Mouse (Mus musculus) hindlimb bud, embryonic 11.5 days (tissue): Measurements from ENCODE around the gene Gadd45gip1.

Source experiments
- DNase-seq: peaks from one replicate; pipeline ENCODE4 v3.0.0-alpha.2; 2012; ENCODE audit warnings: low read depth, low spot score; ENCODE audit errors: extremely low spot score

Gadd45gip1 gene

GRCm38 (mm10) chr8:84847684-84848435 is 16.5 kb downstream of the Gadd45gip1 start:
- no peak for DNase-seq

DNA sequence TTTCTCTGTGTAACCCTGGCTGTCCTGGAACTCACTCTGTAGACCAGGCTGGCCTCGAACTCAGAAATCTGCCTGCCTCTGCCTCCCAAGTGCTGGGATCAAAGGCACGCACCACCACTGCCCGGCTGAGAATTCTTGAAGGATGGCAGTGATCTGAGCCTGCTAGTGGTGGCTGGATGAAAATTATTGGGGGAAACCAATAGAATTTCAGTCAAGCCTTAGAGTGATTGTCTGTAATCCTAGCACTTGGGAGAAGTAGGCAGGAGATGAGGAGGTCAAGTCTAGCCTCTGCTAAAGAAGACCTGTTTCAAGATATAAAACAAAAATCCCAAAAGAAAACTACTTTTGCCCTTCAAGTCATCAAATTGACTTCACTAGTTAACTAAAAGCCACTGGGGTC is 25.1 kb downstream of the Gadd45gip1 start:
- no peak for DNase-seq

DNA sequence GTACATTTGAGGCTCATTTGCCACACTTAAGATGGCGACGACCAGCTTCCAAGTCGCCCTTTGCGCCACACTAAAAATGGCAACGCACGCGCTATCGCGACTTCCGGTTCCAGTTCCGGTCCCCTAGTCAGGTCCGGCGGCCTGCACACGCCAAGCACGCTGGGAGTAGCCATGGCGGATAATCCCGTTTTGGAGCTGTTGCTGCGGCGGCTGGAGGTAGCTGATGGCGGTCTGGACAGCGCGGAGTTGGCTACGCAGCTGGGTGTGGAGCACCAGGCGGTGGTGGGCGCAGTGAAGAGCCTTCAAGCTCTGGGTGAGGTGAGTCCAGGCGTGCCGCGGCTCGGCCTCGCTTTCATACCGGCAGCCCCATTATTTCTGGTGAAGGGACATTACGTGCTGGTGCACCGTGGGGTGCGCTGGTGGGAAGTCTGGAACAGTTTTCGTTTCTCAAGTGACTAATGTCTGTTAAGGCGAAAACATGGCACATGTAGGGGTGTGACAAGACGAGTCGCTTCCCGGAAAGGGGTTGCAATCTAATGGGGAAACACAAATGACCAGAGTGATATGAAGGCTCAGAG is 25.6 kb downstream of the Gadd45gip1 start, which contains the start of gene Farsa:
Gene Farsa (plus strand): TSS at position 126 of the 578 bp plus-strand sequence.
- DNase-seq, result peak; percentile 92

- DNase-seq, result no peak
Observed at GRCm38 (mm10) chr8:84871376-84872308, 40.3 kb downstream of the Gadd45gip1 start, which contains the start of gene Syce2. Gene Syce2 (plus strand): TSS chr8:84872111.

- no peak for DNase-seq
Observed at GRCm38 (mm10) chr8:84872309-84872965, 41.1 kb downstream of the Gadd45gip1 start.

DNA sequence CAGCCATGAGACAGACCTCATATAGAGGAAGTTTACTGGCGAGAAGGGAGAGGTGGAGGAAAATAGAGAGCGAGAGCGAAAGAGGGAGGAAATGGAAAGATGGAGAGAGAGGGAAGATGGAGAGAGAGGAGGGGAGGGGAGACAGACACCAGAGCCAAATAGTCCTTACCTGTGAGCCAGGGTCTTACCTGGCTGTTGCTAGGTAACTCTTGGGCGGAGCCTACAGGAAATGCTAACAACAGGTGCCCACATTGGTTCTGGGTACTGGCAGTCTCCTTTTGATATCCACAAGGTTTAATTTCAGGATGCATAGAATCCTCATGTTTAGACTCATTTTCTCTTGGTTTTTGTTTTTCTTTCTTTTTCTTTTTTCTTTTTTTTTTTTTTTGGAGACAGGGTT is 41.7 kb downstream of the Gadd45gip1 start:
- DNase-seq, result no peak

DNA sequence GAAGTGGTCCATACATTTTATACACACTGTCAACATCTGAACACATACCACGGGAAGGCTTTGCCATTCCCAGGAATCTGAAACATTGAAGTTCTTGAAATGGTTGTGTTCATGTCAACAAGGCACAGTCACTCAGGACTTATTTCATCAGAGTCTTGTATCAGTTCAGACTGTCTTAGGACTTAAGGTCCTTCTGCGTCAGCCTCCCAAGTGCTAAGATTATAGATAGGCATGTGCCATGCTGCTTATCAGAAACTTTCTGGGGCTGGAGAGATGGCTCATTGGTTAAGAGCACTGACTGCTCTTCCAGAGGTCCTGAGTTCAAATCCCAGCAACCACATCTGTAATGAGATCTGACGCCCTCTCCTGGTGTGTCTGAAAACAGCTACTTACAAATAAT is 43.0 kb downstream of the Gadd45gip1 start:
- DNase-seq, result no peak

DNA sequence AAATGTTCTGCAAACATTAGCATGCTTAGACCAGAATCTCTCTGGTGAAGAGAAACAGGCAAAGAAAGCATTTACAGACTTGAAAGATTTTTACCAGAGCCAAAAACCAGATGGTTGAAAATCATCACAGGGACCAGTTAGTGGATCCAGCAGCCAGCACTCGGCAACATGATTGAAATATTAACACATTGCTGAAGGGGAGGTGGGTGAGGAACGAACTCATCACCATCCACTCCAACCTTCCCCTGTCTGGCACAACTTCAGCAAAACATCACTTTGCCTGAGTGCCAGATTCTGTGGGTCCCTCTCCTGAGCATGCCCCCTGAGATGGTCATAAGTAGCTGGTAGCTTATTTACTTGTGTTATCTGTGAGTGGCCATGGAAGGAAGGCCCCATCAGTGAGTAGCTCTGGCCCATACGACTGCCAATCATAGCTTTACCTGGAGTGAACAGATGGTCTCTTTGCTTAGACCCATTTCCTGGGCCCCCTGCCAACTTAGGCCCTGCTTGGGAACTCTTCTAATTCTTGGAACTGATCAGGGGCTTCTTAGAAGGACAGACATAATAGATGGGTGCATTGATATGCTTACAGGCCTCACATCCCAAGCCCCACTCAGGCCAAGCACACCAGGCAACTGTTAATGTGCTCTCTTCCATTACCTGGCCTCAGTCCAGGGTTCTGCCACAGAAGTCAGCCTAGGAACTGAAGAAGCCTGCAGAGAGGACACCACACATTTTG is 46.1 kb downstream of the Gadd45gip1 start:
- DNase-seq, result no peak

- DNase-seq, result no peak
Observed at GRCm38 (mm10) chr8:84878915-84879314, 47.6 kb downstream of the Gadd45gip1 start.

DNA sequence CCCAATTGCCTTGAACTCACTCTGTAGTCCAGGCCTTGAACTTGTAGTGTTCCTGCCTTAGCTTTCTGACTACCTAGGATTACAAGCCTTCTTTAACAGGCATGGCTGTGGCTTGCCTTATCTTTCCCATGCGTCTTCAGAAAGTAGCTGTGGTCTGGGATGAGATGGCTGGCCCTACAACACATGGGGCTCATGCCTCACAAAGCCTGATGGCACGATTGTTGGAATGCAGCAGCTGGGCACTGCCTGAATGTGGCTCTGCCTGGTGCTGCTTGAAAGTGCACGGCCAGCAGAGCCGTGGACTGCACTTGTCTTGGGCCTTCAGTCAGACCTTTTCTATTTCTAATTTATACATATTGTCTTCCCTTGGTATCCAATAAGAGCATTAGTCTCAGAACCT is 53.4 kb downstream of the Gadd45gip1 start:
- no peak for DNase-seq
